Mouse (Mus musculus) E14TG2a.4 (cell line): Measurements from ENCODE around the gene Rasd2.

Experiments
- CTCF ChIP-seq: conservative IDR thresholded peaks from 2 replicates; pipeline ENCODE4 v1.5.1; 2014; ENCODE audit warnings: low read length
- POU5F1 ChIP-seq: IDR thresholded peaks from 2 replicates; pipeline ENCODE4 v1.6.1; 2014; ENCODE audit warnings: low read length, borderline replicate concordance

- TF ChIP-seq CTCF (no peak), POU5F1 (no peak)
Measured at GRCm38 (mm10) chr8:75211461-75211860, 2.3 kb upstream of the Rasd2 start.
